Mouse (Mus musculus) layer of hippocampus, postnatal 14 days (tissue): Measurements from ENCODE around the gene Cfap43. TPM values are rescaled to one million over a fixed set of nuclear protein-coding genes. Genes with fewer than 3 reads are reported as not detected.

Experiments
- DNase-seq, 2 experiments: peaks; one replicate each; pipeline ENCODE4 v3.0.0; 2021 to 2022; ENCODE audit warnings: low spot score in 2 of 2, mixed read lengths in 1 of 2
- long read RNA-seq, 2 experiments: library from polyadenylated mRNA; stranded (forward); transcript quantifications; one replicate each; pipeline ENCODE4 v2.0.0; 2021
- total RNA-seq, 2 experiments: library from RNA; stranded (reverse); gene quantifications; 2 replicates each; pipeline ENCODE4 v1.2.3; 2021

Gene Cfap43
- total RNA-seq, result 1 to 10 TPM; 1.5 to 4.8 TPM
- long read RNA-seq, experiment 1, partial matches to known transcripts, result 0 of 2 reads
- long read RNA-seq, experiment 1, other reads (novel, unspliced or antisense), result 2 of 2 reads
- long read RNA-seq, experiment 2, partial matches to known transcripts, result 1 of 6 reads
- long read RNA-seq, experiment 2, other reads (novel, unspliced or antisense), result 5 of 6 reads

DNA sequence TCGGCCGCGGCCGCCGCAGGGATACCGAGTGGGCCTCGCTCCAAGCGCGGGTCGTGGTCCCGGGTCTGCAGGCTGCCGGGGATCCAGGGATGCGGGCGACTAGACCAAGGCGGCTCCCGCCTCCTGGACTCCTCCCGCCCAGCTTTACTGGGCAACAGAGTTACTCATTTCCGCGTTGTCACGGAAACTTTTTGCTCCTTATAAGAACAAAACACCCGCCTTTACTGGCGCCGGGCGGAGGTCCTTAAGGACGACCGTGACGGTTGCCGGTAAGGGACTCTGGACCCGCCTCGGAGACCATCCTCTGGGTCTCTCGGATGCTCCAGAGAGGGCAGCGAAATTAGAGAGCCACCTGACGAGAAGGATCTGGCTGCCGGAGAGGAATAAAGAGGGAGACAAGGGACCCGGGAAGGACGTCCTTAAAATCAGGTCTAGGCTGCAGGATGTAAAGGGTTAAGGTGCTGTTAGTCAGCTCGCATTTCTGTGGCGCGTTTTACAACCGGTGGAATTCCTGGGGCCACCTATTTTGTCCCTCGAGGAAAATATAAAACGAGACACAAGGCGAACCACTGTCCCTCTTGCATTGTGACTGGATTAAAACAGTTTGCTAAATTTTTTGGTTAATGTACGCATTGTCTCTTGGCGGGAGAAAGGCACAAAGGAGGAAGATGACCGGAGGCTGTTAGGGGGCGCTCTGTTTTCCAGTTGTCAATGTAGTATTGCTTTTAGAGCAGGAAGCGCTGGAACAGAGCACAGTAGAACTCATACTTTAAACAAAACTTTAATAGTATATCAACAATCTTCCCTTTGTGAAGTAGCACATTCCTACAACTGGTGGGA is at the start of gene Cfap43, which contains the start of gene Itprip:
Gene Cfap43, minus strand, starts transcription at position 162 of the 840 bp plus-strand sequence.
Gene Itprip, minus strand, starts transcription at position 174 of the 840 bp plus-strand sequence.
- DNase-seq, result peak; percentile 72 to 77

DNA sequence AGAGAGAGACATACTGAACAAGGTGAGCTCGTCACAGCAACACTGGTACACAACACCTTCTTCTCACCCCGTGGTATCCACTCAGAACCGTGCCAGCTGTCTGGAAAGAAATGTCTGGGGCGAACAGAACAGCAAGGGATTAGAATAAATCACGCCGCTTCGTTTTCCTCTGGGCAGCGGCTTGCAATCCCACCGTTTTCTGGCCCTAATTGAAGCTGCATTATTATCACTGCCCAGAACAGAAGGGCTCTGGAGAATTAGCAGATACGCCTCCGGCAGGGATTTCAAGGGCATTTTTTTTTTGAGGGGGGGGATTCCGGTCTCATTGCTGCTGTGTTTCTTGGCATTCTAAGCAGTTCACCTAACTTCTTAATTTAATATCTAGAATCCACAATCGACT is 39.1 kb upstream of the Cfap43 start:
- no peak for DNase-seq

DNA sequence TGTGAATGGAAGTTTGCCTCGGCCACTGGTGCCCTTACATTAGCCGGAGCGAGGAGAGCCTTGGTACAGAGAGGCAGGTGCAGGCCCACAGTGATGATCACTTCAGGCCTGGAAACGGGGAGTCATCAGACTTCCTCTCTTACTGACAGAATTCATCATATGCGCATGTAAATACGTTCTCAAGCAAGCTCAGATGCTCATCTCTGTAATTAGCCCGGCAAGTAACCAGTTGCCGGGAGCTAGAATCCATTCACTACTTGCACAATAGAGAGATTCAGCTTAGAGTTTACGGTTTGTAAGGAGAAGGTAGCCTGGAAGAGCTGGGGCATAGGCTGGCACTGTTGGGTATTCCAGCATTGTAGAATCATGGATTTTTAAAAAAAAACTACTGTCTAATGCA is 34.1 kb upstream of the Cfap43 start:
- no peak for DNase-seq

DNA sequence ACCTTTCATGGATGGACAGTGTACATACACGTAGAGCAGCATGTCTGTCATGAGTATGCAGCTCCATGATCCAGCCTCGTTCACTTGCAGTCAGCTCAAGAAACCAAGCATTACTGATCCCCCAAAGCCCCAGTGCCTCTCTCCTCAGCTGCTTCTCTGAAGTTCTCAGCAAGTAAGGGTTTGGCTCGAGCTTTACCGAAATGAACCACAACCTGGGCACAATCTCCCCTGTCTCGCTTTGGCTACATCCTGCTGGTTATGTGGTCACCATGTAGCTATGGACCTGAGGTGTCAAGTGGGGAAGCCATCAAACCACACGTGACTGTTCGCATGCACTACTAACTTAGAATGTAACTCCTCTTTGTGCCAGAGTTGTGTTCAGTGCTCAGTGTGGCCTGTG is 31.9 kb upstream of the Cfap43 start:
- no peak for DNase-seq

DNA sequence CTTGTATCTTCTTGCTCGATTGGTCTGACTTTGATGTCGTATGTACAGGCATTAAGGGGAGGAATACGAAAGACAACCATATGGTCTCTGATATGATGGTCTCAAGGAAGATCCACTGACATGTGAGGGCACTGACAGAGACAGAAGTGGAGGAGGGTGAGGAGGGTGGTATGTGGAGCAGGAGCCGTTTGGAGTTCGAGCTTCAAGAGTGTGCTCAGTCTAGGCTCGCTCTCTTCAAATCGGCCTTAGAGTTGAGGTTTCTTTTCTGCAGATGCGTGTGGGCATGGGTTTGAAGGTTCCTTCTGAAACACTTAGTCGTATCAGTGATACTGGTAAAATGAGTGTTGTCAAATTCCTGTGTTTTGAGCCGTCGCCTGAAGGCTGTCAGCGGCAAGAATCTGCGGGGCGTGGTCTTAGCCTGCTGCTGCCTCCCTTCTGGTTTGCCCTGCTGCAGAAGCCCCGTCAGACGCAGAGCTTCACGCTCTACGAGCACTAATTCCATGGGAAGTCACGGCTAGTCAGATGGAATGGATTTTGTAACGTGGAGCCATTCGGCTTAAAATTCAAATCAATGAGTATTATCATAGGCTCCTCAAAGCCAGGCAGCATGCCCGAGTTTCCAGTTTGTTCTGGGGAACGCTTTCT is 27.9 kb upstream of the Cfap43 start:
- no peak for DNase-seq

DNA sequence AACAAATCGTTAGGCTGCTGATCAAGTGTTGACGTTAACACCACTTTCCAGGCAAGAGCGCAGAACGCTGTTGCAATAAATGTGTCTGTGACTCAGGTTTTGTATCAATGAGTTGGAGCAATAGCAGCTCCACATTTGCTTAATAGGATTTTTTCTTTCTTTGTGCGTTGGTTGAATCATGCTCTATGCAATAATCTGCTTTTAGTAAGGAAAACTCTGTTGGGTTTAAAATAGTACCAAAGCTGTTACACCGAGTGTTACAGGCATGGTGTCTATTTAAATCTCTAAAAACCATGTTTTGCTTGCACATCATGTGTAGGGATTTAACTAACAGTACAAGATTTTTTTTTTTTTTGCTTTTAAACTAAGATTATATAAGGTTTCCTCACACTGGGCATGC is 20.3 kb upstream of the Cfap43 start:
- peak in 1 of 2 experiments; percentile 60 for DNase-seq

DNA sequence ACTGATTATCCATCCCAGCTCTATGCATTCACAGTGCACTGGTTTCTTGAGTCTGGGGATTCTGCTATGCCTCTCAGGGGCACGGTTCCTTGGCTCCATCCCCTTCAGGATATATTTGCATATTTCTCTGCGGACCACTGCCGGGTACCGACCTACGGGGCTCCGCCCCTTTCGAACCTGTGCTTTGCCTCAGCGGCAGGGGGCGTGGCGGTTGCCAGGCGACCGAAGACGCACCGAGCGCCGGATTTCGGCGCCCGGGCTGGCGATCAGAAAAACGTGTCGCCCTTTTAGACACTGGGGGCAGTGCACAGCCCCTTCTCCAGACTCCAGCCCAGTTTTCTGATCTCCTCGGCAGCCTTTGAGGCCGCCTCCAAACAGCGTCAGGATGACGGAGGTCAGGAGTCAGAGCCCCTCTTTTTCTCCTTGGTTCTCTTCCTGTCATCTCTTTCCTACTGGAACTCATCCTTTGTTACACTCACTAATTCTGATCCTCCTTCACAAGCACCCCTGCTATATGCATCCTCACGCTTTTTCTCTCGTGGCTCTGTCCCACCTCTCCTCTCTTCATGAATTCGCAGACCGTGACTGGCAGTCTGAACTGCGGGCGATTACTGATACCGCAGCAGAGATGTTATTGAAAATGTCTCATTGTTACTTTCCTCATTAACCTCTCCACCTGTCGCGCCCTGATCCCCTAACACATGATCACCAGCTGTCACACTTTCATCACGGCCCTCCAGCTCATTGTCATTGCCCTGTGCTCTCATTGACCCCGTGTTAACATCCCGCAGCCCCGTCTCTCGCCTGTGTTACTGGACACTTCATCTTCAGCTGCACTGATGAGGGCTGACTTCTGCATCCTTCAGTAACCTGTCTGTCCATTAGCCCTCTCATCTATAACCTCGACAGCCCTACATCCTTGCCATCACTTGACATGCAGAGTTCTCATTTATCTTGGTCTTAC is 18.6 kb upstream of the Cfap43 start, which contains the start of gene Cfap58:
Gene Cfap58, plus strand, starts transcription at position 233 of the 964 bp plus-strand sequence.
- DNase-seq, result no peak

DNA sequence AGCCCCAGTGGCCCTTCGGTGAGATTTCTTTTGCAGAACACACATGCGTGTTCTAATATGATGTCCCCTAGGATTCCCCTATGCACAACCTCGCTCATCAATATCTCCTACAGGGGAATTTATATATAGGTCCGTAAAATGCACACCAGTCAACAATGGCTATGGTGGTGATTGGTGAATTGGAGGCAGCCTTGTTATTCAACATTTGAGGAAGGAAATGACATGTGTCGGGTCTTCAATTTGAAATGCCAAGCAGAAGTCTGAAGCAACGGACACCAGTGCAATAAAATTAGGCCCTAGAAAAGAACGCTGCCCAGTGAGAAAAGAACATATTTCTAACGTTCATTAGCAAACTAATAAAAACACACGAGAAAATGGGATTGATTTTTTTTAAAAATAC is 17.9 kb upstream of the Cfap43 start:
- no peak for DNase-seq

DNA sequence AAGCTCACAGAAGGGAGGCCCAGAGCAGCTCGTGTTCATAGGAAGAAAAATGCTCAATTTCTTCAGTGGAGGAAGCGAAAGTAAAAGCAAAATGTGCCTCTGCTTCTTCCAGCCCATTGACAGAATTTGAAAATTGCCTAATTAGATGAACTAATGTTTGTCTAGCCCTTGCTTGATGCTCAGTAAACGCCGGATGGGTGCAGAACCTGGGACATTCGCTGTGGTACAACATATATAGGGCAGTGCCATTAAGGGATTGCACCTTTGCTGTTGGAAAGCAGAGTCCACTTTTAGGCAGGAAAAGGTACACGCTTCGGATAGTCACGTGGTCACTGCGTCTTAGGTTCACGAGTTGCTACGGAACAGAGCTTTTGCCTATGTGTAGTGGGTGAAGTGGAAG is 17.4 kb upstream of the Cfap43 start:
- no peak for DNase-seq

DNA sequence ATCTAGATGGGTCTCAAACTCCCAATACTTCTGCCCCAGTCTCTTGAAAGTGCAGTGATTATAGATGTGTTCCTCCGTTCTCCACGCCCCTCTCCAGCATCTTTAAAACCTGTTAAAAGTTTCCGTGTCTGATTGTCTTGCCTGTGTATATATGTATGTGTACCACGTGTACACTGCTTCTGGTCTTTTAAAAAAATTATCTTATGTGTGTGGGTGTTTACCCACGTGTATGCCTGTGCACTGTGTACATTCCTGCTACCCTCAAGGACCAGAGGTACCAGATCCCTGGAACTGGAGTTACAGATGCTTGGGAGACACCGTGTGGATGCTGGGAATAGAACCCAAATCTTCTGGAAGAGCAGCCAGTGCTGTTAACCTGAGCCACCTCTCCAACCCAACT is 16.4 kb upstream of the Cfap43 start:
- DNase-seq, result no peak

DNA sequence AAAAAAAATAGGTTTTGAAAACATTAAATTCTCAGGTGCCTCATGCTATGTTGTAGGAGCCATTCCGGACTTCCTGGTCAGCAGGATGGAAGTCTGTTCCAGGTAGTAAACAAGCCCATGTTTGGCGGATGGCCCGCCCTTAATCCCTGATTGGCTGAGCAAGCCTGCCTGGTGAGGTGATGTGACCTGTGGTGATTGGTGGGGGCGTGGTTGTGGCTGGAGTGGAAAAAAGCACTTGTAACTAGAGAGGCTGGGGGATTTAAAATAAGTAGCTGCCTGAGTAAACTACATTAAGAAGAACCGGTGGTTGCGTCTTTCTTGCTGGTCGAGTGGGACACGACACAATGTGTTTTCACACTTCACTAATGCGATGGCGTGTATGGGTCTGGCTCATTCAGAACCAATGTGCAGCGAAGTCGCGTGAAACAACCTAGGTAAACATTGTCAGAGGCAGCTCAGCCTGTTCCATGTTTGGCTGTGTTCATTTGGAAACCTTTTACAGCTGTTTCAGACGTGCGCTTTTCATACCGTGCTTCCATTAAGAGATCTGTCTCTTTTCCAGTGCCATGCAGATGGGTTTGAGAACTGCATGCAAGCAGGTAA is 15.7 kb upstream of the Cfap43 start:
- no peak for DNase-seq

DNA sequence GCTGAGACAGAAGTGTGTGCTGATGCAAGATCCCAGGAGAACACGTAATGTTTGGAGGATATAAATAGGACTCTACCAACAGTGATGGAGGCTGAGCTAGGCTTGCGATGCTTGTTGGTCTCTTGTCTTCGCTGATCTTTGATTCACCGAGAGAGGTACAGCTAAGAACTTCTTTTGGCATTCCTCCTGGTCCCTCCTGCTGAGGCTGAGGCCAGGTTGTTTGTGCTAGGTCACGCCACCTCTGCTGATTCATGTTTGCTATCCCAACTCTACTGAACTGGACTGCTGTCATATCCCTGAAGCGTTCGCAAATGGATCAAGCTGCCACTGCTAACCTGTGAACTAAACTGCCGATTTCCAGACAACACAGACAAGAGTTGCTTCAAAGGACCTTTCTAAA is 15.1 kb upstream of the Cfap43 start:
- no peak for DNase-seq

DNA sequence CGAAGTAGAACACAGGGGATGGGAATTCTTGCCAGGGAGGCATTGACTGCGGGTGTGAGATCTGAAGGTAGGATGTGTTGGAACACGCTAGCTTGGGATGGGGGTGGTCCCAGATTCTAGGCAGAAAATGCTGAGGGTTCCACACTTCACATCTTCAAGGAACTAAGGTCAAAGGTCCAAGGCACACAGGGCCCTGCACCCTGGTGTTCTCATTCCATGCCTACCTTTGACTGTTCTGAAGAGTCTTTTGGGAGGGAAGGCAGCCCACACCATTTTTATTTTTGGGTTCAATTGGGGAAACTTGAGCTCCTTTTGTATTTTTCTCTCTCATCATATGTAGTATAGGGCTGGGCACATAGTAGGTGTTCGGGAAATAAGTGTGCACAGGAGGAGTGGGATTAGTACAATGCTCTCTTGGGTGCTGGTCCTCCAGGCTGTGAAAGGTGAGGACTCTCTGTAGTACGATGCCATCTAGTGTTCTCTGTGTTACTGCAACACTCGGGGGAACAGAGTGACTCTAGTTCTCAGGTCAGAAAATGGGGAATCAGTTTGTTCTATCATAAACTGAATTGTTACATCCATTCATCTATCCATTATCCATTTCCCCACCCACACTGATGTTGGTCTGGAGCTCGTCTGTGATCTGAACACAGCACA is 13.0 kb upstream of the Cfap43 start:
- peak in 1 of 2 experiments; percentile 51 for DNase-seq

DNA sequence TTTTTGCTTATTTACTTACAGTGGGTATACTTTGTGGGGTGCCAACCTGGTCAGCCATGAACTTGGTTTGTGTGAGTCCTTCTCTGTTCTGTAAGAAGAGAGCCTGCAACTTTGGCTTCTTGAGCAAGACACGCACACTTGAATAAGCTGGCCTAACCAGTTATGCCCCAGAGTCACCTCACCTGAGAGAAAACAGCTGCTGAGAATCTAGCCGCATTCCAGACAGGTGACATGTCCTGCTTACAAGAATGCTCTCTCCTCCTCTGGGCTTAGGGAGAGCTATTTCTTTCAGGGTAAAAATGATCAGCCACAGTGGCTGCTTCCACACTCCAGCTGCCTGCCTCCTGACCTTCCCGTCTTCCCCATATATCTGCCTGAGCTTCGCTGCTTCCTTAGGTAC is 10.0 kb upstream of the Cfap43 start:
- DNase-seq, result no peak

DNA sequence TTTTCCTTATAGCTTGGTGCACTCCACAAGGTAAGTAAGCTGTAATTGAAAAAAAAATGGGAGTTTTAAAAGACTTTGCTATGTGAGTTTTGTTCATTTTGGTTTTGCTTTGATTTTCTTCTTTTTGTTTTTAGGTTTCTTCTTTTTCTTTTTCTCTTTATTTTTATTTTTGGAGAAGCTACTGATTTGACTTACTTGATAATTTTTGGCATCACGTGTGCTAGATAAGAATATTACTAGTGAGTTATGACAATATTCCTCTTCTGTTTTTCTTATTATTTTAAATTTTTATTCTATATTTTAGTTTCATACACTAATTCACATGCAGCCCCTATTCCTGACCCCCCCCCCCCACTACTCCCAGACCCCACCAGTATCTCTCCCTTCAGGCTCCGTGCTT is 7.9 kb upstream of the Cfap43 start:
- DNase-seq, result no peak

DNA sequence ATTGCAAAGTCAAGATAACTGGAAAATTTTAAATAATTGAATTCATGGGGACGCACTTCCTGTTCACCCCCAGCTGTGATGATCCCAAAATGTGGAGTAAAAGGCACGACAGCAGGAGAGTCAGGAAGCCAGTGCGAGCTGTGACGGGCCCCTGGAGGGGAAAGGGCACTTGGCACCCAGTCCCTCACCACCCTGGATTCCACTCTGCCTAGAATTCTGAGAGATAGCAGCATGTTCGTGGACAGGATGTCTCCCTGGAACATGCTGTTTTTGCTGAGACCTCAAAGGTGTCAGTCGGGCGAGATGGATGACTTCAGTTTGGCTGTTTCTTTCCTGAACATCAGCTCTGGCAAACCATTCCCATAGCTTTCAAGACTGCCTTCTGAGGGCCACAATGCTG is 6.7 kb upstream of the Cfap43 start:
- no peak for DNase-seq

DNA sequence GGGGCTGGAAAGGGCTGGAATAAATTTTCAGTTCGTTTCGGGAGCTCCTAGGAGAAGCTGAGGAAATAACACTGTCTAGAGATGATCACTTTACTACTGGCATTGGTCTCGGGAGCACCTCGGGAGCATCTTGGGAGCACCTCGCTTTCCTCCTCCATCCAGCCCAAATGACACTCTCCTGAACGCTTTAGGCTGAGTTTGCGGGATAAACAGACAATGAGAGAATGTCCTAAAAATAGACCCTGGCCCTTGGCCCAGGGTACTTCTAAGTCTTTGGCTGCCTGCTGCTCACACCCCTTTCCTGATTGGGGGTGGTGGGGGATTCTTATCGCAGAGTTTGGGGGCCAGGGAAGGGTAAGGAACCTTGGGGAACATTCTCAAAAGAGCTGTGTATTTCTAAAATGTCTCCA is 884 bp upstream of the Cfap43 start:
- no peak for DNase-seq

DNA sequence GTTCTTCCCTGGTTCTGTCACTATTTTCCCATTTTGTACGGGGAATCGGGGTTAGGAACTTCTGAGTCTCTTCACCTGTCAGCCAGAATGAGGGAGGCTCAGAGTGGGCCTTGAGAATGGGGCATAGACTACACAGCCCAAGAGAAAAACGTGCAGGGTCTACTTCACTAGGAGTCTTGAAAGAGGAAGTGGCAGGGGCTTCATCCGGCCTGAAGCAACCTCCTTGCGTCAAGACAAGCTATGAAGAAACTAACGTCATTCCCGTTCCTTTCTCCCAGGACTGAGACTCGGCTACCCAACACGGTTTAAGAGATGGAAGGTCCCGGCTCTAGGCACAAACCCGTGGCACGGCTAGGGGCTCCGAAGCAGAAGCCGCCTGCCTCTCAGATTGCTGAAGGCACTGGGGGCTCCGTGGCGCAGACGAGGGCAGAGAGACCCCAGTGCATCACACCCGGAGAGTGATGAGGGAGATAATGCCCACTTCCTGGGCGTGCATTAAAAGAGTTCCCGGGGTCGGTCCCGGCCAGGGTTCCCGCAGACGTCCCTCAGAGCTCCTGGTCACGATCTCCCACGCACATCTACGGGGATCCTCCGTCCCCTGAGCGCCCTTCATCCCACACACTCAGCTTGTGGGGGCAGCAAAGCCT is 509 bp downstream of the Cfap43 start:
- DNase-seq, result no peak

DNA sequence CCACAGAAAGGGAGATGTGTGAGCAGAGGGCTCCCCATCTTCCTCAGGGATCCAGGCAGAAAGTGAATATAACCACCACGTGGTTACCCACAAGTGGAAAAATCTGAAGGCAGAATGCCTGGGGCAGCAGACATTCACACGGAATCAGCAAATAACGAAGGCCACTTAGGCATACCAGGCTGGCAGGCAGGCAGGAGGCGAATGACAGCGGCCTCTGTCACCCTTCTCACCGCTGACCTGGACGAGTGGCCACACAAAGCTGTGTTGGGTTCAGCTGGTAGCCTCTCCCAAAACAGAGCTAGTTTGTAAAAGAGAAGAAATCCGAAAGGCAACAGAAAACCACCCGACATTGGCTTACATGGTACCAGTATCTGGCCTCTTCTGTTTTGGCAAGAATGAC is 1.1 kb downstream of the Cfap43 start:
- no peak for DNase-seq

DNA sequence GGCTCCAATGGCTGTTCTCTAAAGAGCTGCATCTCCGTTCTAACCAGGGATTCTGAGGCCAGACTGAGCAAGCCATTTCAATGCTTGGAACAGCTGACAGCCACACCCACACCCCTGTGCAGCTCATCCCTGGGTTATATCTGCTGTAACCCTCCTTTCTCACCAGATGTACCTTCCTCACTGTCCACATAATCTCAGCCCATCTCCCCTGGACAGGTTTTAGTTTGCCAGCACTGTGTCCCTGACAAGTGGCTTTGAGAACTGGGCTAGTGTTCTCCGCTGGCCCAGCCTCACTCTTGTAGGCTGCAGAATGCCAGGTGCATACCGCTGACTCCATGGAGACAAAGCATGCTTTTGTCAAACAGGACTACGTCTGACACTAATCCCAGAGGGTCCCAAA is 1.7 kb downstream of the Cfap43 start:
- DNase-seq, result no peak
